Mouse (Mus musculus) limb, embryonic 14.5 days (tissue): Measurements from ENCODE around the gene Mindy4. TPM values are rescaled to one million over a fixed set of nuclear protein-coding genes. Genes with fewer than 3 reads are reported as not detected.

Source experiments
- ATAC-seq: fragments of 200-750 bp; cut with Nextera tagmentation; 2 replicates; pipeline ENCODE4 v1.8.0; 2017; ENCODE audit warnings: low read depth, moderate number of reproducible peaks, moderate TSS enrichment; ENCODE audit not compliant: low FRiP score
- DNase-seq: peaks from one replicate; pipeline ENCODE4 v3.0.0-alpha.2; 2015; ENCODE audit warnings: low spot score
- H3K27ac ChIP-seq: fragments of 300-500 bp; sonication (generic); replicated peaks from 2 replicates; pipeline ENCODE4 v1.5.1; 2014; ENCODE audit warnings: low read depth, mild to moderate bottlenecking, low read length, moderate library complexity, mixed read lengths
- H3K27me3 ChIP-seq: fragments of 300-500 bp; sonication (generic); 2 replicates; pipeline ENCODE4 v1.6.1; 2014; ENCODE audit warnings: low read length, mixed read lengths; ENCODE audit not compliant: control insufficient read depth, insufficient read depth
- H3K36me3 ChIP-seq: fragments of 300-500 bp; sonication (generic); 2 replicates; pipeline ENCODE4 v1.6.1; 2014; ENCODE audit warnings: mild to moderate bottlenecking, low read length, moderate library complexity, mixed read lengths; ENCODE audit not compliant: control insufficient read depth, insufficient read depth
- H3K4me1 ChIP-seq: fragments of 300-500 bp; sonication (generic); 2 replicates; pipeline ENCODE4 v1.6.1; 2014; ENCODE audit warnings: antibody characterized with exemption, low read length, mixed read lengths; ENCODE audit not compliant: control insufficient read depth, insufficient read depth
- H3K4me2 ChIP-seq: fragments of 300-500 bp; sonication (generic); replicated peaks from 2 replicates; pipeline ENCODE4 v1.6.1; 2014; ENCODE audit warnings: low read depth, mild to moderate bottlenecking, low read length, moderate library complexity; ENCODE audit not compliant: severe bottlenecking
- H3K4me3 ChIP-seq: fragments of 300-500 bp; sonication (generic); replicated peaks from 2 replicates; pipeline ENCODE4 v1.5.1; 2014; ENCODE audit warnings: low read length
- H3K9ac ChIP-seq: fragments of 300-500 bp; sonication (generic); 2 replicates; pipeline ENCODE4 v1.6.1; 2014; ENCODE audit warnings: mild to moderate bottlenecking, low read depth, low read length, moderate library complexity; ENCODE audit not compliant: severe bottlenecking
- H3K9me3 ChIP-seq: fragments of 300-500 bp; sonication (generic); 2 replicates; pipeline ENCODE4 v1.6.1; 2016; ENCODE audit warnings: low read length; ENCODE audit not compliant: control insufficient read depth
- POLR2A ChIP-seq: fragments of 200-500 bp; IDR thresholded peaks from 2 replicates; pipeline ENCODE4 v1.8.0; 2012; ENCODE audit warnings: inconsistent platforms, mild to moderate bottlenecking, moderate library complexity, borderline replicate concordance; ENCODE audit not compliant: insufficient read depth, insufficient read length; ENCODE audit errors: extremely low read depth
- WGBS: fragments of 180-500 bp; shearing (Covaris S2); extraction: QIAGEN DNeasy Blood & Tissue Kit; methylation state at CpG from one replicate; pipeline ENCODE4 v1.1.7; 2014; 5-methylcytosine and 5-hydroxymethylcytosine counted together
- microRNA-seq: library from miRNA; unstranded; fragments of <30 nt; microRNA quantifications from one replicate; pipeline ENCODE4, GENCODE M21; 2016
- polyA plus RNA-seq, 2 experiments: library from polyadenylated mRNA; depleted of rRNA in 1 of 2; stranded (reverse) in 1 of 2; unstranded in 1 of 2; fragments of >200 nt; fragmentation: Nextera tagmentation in 1 of 2; extraction: Ambion mirVana in 1 of 2; gene quantifications; 2 replicates each; pipeline versions ENCODE4 v1.2.1 to v1.2.3; 2012 to 2014

Gene Mindy4
- polyA plus RNA-seq, 2 experiments, result 13.2 to 14.9 TPM

GRCm38 (mm10) chr6:55356976-55357635 lies 153.9 kb downstream of the Mindy4 start:
- H3K36me3 ChIP-seq, result no peaks in the 10 kb centered on the region
- H3K4me3 ChIP-seq, result no peak overlapping the region
- no peak overlapping the region for H3K9ac ChIP-seq
- TF ChIP-seq POLR2A, result no peak
- H3K9me3 ChIP-seq, result no peaks in the 10 kb centered on the region
- no peaks in the 10 kb centered on the region for H3K4me1 ChIP-seq
- H3K4me2 ChIP-seq, result no peak overlapping the region
- DNase-seq, result no peak
- no peak for ATAC-seq
- H3K27me3 ChIP-seq, result no peaks in the 10 kb centered on the region
- 76% methylated on average over 5 of the region's 5 CpGs for WGBS
- H3K27ac ChIP-seq, result no peak overlapping the region

DNA sequence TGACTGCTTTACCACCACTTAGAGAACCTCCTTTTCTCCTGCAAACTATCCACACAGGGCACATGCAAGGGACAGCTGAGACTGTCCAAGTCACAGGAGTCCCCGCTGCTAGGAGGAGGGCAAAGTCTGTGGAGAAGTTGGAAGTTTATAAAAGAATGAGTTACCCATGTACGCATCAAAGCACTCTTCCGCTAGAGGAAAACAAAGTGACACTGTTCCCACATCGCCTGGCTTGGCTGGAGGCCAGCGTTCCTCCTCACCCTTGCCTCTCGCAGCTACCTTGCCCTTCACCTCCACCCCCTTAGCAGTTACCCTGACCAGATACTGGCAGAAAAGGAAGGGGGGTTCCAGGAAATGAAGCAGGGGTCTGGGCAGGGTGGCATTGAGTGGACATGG lies 154.5 kb downstream of the Mindy4 start:
- Histone ChIP-seq H3K9ac (no peak overlapping the region), H3K27me3 (no peaks in the 10 kb centered on the region), H3K27ac (no peak overlapping the region), H3K4me1 (no peaks in the 10 kb centered on the region), H3K4me3 (no peak overlapping the region), H3K9me3 (no peaks in the 10 kb centered on the region), H3K36me3 (no peaks in the 10 kb centered on the region), H3K4me2 (no peak overlapping the region)
- WGBS, result 53% methylated on average over 6 of the region's 6 CpGs
- DNase-seq, result no peak
- no peak for ATAC-seq
- no peak for TF ChIP-seq POLR2A

DNA sequence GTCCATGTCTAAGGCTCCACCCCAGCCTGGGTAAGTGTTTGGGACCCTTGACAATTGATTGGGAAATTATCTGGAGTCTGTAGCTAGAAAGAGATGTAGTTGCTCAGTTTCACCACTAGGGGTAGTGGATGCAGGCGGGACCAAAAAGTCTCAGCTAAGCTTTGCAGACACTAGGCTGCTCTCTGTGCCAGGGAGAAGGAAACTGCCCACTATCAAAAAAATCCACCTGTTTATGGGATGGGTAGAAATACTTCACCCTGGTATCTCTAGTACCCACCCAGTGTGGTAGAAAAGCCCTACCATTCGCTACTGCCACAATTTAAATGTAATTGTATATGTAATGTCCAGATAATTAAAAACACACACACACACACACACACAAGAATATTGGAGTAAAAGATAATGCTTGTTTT lies 155.6 kb downstream of the Mindy4 start:
- Histone ChIP-seq H3K36me3 (no peaks in the 10 kb centered on the region), H3K4me2 (no peak overlapping the region), H3K27me3 (no peaks in the 10 kb centered on the region), H3K9me3 (no peaks in the 10 kb centered on the region), H3K4me1 (no peaks in the 10 kb centered on the region), H3K9ac (no peak overlapping the region), H3K4me3 (no peak overlapping the region), H3K27ac (no peak overlapping the region)
- no peak for ATAC-seq
- 23% methylated on average over 2 of the region's 2 CpGs for WGBS
- TF ChIP-seq POLR2A, result no peak
- DNase-seq, result no peak

- Histone ChIP-seq H3K36me3 (no peaks in the 10 kb centered on the region), H3K27ac (no peak overlapping the region), H3K4me1 (no peaks in the 10 kb centered on the region), H3K27me3 (no peaks in the 10 kb centered on the region), H3K9me3 (no peaks in the 10 kb centered on the region), H3K4me2 (no peak overlapping the region), H3K9ac (no peak overlapping the region), H3K4me3 (no peak overlapping the region)
- no peak for TF ChIP-seq POLR2A
- DNase-seq (no peak), ATAC-seq (no peak)
- WGBS, result 84% methylated on average over 1 of the region's 1 CpGs
These were observed 159.5 kb downstream of the Mindy4 start for GRCm38 (mm10) chr6:55362663-55363062.

GRCm38 (mm10) chr6:55367126-55367525 lies 163.9 kb downstream of the Mindy4 start:
- Histone ChIP-seq H3K27ac (no peak overlapping the region), H3K4me1 (no peaks in the 10 kb centered on the region), H3K27me3 (no peaks in the 10 kb centered on the region), H3K9ac (no peak overlapping the region), H3K4me2 (no peak overlapping the region), H3K4me3 (no peak overlapping the region), H3K36me3 (no peaks in the 10 kb centered on the region), H3K9me3 (no peaks in the 10 kb centered on the region)
- ATAC-seq (no peak), DNase-seq (no peak)
- no peak for TF ChIP-seq POLR2A

Small RNA genes within 50 kb of the gene (microRNA-seq; reads per million reads assigned to microRNA genes)
- not detected for gene Gm25458

Other genes with a start within 250 kb of the Mindy4 start
- gene Nod1, start 230.8 kb upstream of the Mindy4 start, polyA plus RNA-seq (2012; rRNA removed), result 13.1 and 15.9 TPM in 2 replicates
- 7.4 and 9.1 TPM in 2 replicates for gene Nod1, start 230.8 kb upstream of the Mindy4 start, polyA plus RNA-seq (2014; fragmentation: Nextera tagmentation; extraction: Ambion mirVana)
- 2.0 and 4.0 TPM in 2 replicates for gene Ggct, start 210.4 kb upstream of the Mindy4 start, polyA plus RNA-seq (2012; rRNA removed)
- gene Ggct, start 210.4 kb upstream of the Mindy4 start, polyA plus RNA-seq (2014; fragmentation: Nextera tagmentation; extraction: Ambion mirVana), result 9.3 and 11.4 TPM in 2 replicates
- gene Gars, start 165.4 kb upstream of the Mindy4 start, polyA plus RNA-seq (2012; rRNA removed), result 67.5 and 81.9 TPM in 2 replicates
- 133 and 136 TPM in 2 replicates for gene Gars, start 165.4 kb upstream of the Mindy4 start, polyA plus RNA-seq (2014; fragmentation: Nextera tagmentation; extraction: Ambion mirVana)
- gene Crhr2, start 70.4 kb upstream of the Mindy4 start, polyA plus RNA-seq (2012; rRNA removed), result 0.49 and 0.50 TPM in 2 replicates
- gene Crhr2, start 70.4 kb upstream of the Mindy4 start, polyA plus RNA-seq (2014; fragmentation: Nextera tagmentation; extraction: Ambion mirVana), result 0.14 and 0.35 TPM in 2 replicates
- gene Inmt, start 28.3 kb upstream of the Mindy4 start, polyA plus RNA-seq (2012; rRNA removed), result 0.24 and 0.33 TPM in 2 replicates
- gene Inmt, start 28.3 kb upstream of the Mindy4 start, polyA plus RNA-seq (2014; fragmentation: Nextera tagmentation; extraction: Ambion mirVana), result 0.25 and 0.52 TPM in 2 replicates
- 87.1 and 111 TPM in 2 replicates for gene Aqp1, start 133.0 kb downstream of the Mindy4 start, polyA plus RNA-seq (2012; rRNA removed)
- 15.3 and 17.8 TPM in 2 replicates for gene Aqp1, start 133.0 kb downstream of the Mindy4 start, polyA plus RNA-seq (2014; fragmentation: Nextera tagmentation; extraction: Ambion mirVana)
- not detected in 2 replicates for gene Ghrhr, start 172.9 kb downstream of the Mindy4 start, polyA plus RNA-seq (2012; rRNA removed)
- gene Ghrhr, start 172.9 kb downstream of the Mindy4 start, polyA plus RNA-seq (2014; fragmentation: Nextera tagmentation; extraction: Ambion mirVana), result not detected in 2 replicates
- 3.0 and 3.5 TPM in 2 replicates for gene Adcyap1r1, start 248.6 kb downstream of the Mindy4 start, polyA plus RNA-seq (2012; rRNA removed)
- 0.84 and 2.2 TPM in 2 replicates for gene Adcyap1r1, start 248.6 kb downstream of the Mindy4 start, polyA plus RNA-seq (2014; fragmentation: Nextera tagmentation; extraction: Ambion mirVana)